Mouse (Mus musculus) spleen, adult 2 months (tissue): ENCODE data around the gene Atp11c.

Experiments used
- CTCF ChIP-seq: fragments of 200-500 bp; IDR thresholded peaks from 2 replicates; pipeline ENCODE4 v1.5.1; 2011; ENCODE audit warnings: mild to moderate bottlenecking, inconsistent platforms; ENCODE audit not compliant: insufficient read depth, insufficient read length, insufficient replicate concordance; ENCODE audit errors: extremely low read depth
- POLR2A ChIP-seq: fragments of 200-500 bp; IDR thresholded peaks from 2 replicates; pipeline ENCODE4 v1.6.1; 2011; ENCODE audit warnings: low read depth, low read length, inconsistent platforms

GRCm38 (mm10) chrX:60317661-60318060 lies 274.8 kb downstream of the Atp11c start:
- no peak for TF ChIP-seq POLR2A
- no peak for TF ChIP-seq CTCF
